Mouse (Mus musculus) liver, adult 10 weeks (tissue): ENCODE results near the gene 2310057J18Rik. TPM values are rescaled to one million over a fixed set of nuclear protein-coding genes. Genes with fewer than 3 reads are reported as not detected.

Source experiments
- polyA plus RNA-seq: library from polyadenylated mRNA; stranded (reverse); fragments of 350-450 nt; fragmentation: Illumina TruSeq; extraction: RNeasy Lipid Tissue Mini Kit (QIAGEN cat#74804); gene quantifications from one replicate; pipeline ENCODE4 v1.2.3, GENCODE M21; 2014; ENCODE audit warnings: low read depth, low replicate concordance

The 2310057J18Rik gene
- polyA plus RNA-seq: not detected

GRCm38 (mm10) chr10:28986203-28986602 is at the start of gene 2310057J18Rik:
TSS of gene 2310057J18Rik (minus strand) at chr10:28986303.

Other genes with a start within 250 kb of the 2310057J18Rik start
- gene Soga3, start 157.5 kb upstream of the 2310057J18Rik start, polyA plus RNA-seq: not detected
- gene Gm49353, start 212.7 kb upstream of the 2310057J18Rik start, polyA plus RNA-seq: not detected
- gene 9330159F19Rik, start 225.3 kb upstream of the 2310057J18Rik start, polyA plus RNA-seq: not detected